Mouse (Mus musculus) spleen, adult 12 weeks (tissue): ENCODE results near the gene Fcnb.

Source experiments
- DNase-seq: peaks from one replicate; pipeline ENCODE4 v3.0.0; 2022; ENCODE audit warnings: low spot score

Gene Fcnb

DNA sequence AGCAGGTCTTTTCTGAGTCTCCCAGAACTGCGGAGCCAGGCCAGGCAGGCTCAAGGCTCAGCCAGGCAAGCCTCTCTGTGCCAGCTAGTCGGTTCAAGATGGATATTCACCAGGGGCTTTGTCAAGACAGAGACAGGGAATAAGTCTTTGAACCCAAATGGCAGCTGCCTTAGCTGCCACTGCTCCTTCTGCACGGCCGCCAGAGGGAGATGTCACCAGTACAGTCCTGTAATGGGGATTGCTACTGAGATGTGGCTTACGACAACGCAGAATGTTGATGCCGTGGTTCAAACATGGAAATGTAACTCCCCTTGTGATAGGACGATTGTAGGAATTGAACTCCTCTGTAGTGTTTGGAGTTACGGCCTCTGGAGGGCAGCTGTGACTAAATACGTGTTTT, 1.4 kb upstream of the Fcnb start:
- no peak for DNase-seq

GRCm38 (mm10) chr2:28075616-28076187, 9.0 kb downstream of the Fcnb start:
- no peak for DNase-seq

DNA sequence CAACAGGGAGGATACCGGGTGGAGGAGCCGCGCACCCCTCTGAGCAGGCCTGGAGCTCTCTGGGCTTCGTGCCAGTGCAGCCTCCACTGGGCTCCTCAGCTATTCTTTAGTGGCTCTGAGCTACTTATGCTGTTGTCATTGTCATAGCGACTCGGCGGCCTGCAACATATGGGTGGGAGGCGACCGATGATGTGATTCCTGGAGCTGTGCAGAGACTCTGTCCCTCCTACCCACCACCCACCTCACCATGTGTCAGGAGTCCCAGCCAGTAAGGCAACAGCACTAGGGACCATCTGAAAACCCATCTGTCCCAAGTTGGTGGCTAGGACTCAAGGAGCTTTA, 16.2 kb downstream of the Fcnb start:
- peak; percentile 62 for DNase-seq

DNA sequence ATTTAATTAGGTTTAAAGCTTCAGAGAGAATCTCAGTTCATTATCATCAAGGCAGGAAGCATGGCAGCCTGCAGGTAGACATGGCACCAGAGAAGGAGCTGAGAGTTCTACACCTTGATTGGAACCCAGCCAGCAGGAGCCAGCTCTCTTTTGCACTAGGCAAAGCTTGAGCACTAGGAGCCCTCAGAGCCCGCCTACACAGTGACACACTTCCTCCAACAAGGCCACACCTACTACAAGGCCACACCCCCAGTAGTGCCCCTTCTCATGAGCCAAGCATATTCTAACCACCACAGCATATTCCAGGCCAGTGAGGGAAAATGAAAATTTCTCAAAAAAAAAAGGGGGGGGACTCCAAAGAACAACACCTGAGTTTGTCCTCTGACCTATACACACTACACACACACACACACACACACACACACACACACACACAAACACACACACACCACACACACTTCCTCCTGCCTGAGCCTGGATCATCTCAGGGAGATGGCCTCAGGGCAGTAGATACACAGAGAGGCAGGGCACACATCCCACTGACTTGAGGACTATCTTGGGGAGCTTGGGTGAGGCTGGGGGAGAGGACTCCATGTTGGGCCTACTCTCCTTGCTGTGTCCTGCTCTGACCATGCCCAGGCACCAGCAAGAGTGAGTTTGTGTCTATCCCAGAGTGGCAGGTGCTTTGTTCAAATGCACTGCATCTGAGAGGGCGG, 16.7 kb downstream of the Fcnb start:
- DNase-seq: peak; percentile 50

GRCm38 (mm10) chr2:28067175-28067574, 17.5 kb downstream of the Fcnb start:
- no peak for DNase-seq

DNA sequence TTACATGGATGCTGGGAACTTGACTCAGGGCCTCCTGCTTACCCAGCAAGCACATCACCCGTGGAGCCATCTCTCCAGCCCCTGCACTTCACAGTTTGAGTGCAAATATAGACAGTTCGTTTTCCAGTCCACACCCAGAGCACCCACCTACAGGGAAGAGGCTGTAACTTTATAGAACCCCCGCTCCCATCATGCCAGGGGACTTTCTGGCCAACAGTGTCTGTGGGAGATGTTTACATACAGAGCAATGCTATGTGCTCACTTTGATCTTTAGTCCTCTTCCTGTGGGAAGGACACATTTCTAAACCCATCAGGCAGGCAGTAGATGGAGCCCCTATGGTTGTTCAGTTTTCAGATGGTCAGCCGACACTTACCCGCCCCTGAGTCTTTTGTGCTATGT, 18.0 kb downstream of the Fcnb start:
- no peak for DNase-seq

DNA sequence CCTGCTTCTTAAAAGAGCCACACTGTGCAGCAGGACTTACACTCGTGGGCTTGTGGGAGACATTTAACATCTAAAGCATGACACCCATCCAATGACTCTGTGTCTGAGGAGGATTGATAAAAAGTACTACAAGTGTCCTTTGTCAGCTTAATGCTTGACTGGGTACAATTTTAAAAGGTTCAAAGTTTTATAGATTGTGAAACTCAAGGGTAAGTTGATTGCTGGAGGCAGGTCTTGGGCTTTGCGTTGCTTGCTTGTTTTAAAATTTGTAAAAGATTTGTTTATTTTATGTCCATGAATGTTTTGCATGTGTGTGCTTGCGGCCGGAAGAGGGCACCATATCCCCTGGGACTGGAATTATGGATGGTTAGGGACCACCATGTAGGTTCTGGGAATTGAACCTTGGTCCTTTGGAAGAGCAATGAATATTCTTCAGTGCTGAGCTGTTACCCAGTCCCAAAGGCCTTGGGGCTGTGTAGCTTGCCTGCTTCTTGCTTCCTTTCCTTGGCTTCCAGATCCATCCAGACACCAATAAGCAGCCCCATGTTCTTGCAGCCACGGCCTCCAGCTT, 19.5 kb downstream of the Fcnb start:
- no peak for DNase-seq

- peak; percentile 65 for DNase-seq
Measured at GRCm38 (mm10) chr2:28064339-28065080, 20.2 kb downstream of the Fcnb start.

GRCm38 (mm10) chr2:28063711-28064338, 20.9 kb downstream of the Fcnb start:
- DNase-seq: no peak

GRCm38 (mm10) chr2:28059922-28060321, 24.8 kb downstream of the Fcnb start:
- DNase-seq: no peak

DNA sequence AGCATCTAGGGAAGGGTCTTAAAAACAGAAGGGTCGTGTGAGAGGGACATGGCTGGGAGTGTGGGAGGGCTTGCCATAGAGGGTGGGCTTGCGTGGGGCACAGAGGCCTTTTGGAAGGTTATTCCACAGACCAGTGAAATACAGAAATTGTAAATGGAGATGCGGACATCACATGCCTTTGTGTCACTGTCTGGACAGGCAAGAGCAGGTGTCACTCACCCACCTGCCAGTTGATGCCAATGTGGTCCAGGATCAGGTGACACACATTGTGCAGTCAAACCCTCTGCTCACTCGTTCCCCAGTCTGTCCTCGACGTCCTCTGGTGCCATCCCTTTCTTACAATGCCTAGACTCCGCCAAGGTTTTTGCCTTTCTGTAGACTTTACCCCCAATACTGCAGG, 37.6 kb downstream of the Fcnb start:
- DNase-seq: no peak

DNA sequence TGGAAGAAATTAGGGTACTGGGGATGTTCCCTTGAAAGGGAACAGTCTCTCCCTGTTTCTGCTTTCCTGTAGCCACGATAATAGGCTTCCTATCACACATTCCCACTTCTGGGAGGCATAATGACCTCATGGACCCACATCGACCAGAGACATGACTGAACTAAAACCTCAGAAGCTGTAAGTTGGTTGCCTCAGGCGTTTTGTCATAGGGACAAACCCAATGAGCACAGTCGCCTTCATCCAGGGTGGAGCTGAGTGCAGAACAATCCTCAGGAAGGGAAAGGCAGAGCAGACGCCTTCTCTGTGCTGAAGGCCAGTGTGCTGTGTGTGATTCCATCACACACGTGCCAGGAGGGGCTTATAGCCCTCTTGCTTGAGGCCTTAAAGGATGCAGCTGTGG, 38.4 kb downstream of the Fcnb start:
- DNase-seq: no peak

DNA sequence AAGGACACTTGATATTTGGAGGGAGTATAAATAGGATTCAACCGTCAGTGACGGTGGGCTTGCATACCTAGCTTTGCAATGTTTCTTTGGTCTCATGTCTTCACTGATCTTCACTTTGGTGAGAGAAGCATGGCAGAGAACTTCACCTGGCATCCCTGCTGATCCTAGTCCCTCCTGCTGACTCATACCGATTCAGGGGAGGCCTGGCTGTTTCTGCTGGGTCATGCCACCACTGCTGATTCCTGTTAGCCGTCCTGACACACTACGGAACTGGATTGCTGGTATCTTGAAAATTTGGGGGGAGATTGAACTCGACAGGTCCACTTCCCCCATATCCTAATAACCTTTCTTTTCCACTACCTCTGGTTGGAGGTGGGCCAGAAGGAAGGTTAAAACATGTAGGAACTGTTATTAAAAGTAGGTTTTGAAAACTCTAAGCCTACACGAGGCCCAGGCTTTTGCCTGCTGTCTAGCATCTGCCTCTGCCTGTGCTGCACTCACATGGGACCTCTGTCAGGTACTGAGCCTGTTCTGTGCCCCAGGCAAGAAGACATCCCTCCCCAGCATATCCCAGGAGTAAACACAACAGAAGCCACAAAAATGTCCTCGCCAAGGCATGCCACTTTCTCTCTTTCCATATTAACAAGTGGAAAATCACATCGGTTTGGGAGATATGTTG, 39.6 kb downstream of the Fcnb start:
- DNase-seq: no peak

- no peak for DNase-seq
Measured at GRCm38 (mm10) chr2:28040466-28040865, 44.2 kb downstream of the Fcnb start.

GRCm38 (mm10) chr2:28039647-28040325, 44.9 kb downstream of the Fcnb start:
- DNase-seq: no peak

DNA sequence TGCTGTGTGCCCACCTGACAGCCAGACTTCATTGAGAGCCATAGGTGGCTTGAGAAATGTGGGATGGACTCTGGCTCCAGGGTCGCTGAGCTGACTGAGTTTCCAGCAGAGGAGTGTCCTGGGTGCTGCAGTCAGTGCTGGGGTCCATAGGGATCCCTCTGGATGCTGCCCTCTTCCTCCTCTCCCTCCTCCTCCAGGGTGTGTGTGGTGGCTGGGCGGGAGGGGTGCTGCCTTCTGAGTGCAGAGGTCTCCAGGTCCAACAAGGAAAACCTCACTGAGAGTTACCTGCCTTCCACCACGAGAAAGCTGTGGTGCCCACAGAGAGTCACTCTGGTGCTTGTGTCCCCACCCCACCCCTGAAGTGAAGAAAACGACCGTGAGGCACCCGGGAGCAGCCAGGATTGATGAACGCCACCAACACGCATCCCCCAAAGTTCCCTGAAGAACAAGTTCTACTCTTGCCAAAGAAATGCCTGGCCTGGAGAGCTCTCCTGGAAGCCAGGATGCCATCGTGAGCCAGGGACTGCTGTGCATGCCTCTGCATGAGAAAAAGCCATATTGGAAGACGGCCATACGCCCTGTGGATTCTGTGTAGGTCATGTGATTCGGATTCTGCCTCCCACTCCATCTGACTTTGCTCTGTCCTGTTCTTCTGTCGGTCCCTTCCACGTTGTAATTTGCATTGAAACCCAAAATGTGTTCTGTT, 46.1 kb downstream of the Fcnb start:
- DNase-seq: no peak

- no peak for DNase-seq
Measured at GRCm38 (mm10) chr2:28037505-28038390, 46.9 kb downstream of the Fcnb start.

- no peak for DNase-seq
Measured at GRCm38 (mm10) chr2:28036788-28037187, 47.9 kb downstream of the Fcnb start.

DNA sequence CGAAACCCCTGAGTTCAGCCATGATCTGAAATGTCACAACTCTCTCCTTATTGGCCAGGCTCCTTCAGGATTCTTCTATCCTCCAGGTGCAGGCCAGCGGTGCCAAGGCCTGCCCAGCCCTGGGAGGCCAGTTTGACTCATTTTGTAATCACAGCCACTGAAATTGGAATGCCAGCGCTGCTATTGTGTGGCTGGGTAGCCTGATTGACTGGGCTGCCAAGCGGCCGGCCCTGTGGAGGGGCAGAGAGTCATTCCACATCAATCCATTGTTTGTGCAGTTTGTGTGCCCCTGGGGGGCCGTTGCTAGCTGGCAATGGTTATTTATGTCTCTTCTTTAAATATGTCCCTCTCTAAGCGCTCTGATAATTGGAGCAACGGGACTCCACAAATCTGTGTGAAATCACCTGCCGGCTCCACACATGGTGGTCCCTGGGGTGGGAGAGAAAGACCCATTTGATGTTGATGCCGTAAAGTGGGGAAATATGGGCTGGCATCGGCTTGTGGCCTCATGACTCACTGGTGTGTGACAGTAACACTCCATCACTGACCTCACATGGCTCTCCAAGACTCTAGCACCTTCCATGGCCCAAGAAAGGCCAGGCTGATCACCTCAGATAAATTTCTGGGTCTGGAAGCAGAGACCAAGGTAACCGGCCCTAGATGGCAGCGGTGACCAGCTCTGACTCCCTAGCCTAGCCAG, 50.5 kb downstream of the Fcnb start:
- DNase-seq: no peak
